Mouse (Mus musculus): ENCODE data around the gene Neurl2. TPM values are rescaled to one million over a fixed set of nuclear protein-coding genes. Genes with fewer than 3 reads are reported as not detected.

The Neurl2 gene
- total and polyA plus RNA-seq, 3 experiments, result 1.8 to 4.1 (median 2.1) TPM

DNA sequence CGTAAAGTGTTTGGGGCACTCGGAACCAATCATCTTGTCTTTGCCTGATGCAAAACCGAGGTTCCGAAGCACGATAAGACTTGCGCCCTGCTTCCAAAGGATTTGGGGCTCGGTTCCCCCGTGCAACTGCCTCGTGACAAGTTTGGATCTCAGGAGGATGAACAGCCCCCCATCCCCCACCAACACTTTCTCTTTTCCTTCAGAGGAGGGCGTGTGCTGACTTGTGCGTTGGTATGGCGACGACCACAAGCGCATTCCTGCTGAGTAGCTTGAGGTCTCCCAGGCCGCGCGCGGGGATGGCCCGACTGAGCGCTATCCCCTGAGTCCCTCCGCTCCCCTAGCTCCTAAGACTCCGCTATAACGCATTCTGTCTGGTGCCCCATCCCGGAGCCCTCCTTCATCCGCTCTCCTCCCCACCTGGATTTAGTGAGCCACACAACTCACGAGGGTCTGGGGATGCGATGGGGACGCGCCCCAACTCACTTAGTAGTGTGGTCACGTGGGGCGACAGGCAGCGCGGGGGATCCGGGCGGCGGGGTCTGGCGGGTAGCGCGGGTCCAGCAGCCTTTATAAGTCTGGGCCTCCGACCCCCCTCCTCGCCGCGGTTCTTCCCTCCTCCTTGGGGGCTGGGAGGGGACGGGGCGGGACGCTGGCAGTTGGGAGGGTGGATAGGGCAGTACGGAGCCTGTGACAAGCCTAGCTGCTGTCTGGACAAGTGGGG is 24.0 kb upstream of the Neurl2 start, which contains the start of gene Pltp:
TSS of gene Pltp (minus strand) at position 611 of the 721 bp plus-strand sequence.
- Histone ChIP-seq H3K4me2 (ENCODE audit: insufficient read depth, low read depth, poor library complexity, severe bottlenecking) (peak within 1 kb of the TSS; percentile 49), H3K9ac (ENCODE audit: insufficient read depth, low read depth) (0 out of 2 replicates have a peak within 1 kb of the TSS, but pooled peaks have one; percentile 7), H3K9me3 (replicated peaks; ENCODE audit: low read length) (no peaks in the 10 kb centered on the region), H3K4me1 (ENCODE audit: control insufficient read depth in 1 of 2, insufficient read depth in 2 of 2) (peaks cover 0 to 36% of the 10 kb centered on the region in 2 experiments; a peak in 3 of 4 replicates), H3K36me3 (replicated peaks in 1 of 2; ENCODE audit: control insufficient read depth in 1 of 2, insufficient read depth in 1 of 2, low read length in 1 of 2) (no peaks in the 10 kb centered on the region), H3K27me3 (replicated peaks) (peaks cover 19% of the 10 kb centered on the region), H3K4me3 (replicated peaks in 1 of 3; ENCODE audit: low read depth in 2 of 3, low read length in 2 of 3, poor library complexity in 1 of 3) (peak within 1 kb of the TSS; percentile 46 to 57 (median 47)), H3K79me2 (replicated peaks; ENCODE audit: control insufficient read depth, extremely low read depth, insufficient read depth, poor library complexity, severe bottlenecking) (no peaks in the 10 kb centered on the region), H3K27ac (ENCODE audit: insufficient read depth, low read depth) (no peak within 1 kb of the TSS)
- DNase-seq (ENCODE audit: extremely low read depth), result peak; percentile 59
- TF ChIP-seq MEF2A (IDR thresholded peaks at IDR 0.05; ENCODE audit: borderline replicate concordance, low read depth, low read length) (peak; percentile 55), CHD1 (IDR thresholded peaks at IDR 0.05; ENCODE audit: low read depth, low read length) (peak; percentile 98), MAX (IDR thresholded peaks at IDR 0.05; ENCODE audit: low read length) (peak; percentile 20; the same call in 1 of the 2 replicates), KAT2A (IDR thresholded peaks at IDR 0.05; ENCODE audit: insufficient replicate concordance, low read length) (no peak), SIN3A (IDR thresholded peaks at IDR 0.05; ENCODE audit: low read length) (peak; percentile 48; the same call in 1 of the 2 replicates), BHLHE40 (IDR thresholded peaks at IDR 0.05; ENCODE audit: low read depth, low read length) (peak; percentile 67), PAX5 (IDR thresholded peaks at IDR 0.05; ENCODE audit: low read length) (no peak), MAFK (IDR thresholded peaks at IDR 0.05; ENCODE audit: insufficient replicate concordance, low read length) (peak; percentile 30; the same call in 1 of the 2 replicates), USF1 (IDR thresholded peaks at IDR 0.05; ENCODE audit: low read depth, low read length) (peak; percentile 62), MXI1 (IDR thresholded peaks at IDR 0.05; ENCODE audit: low read depth, low read length) (peak; percentile 40), TBP (conservative IDR thresholded peaks at IDR 0.05; ENCODE audit: low read depth, low read length) (no peak), IRF4 (IDR thresholded peaks at IDR 0.05; ENCODE audit: low read depth, low read length) (peak; percentile 27; the same call in 1 of the 2 replicates), ZMIZ1 (IDR thresholded peaks at IDR 0.05; ENCODE audit: low read depth, low read length) (no peak), SMC3 (IDR thresholded peaks at IDR 0.05; ENCODE audit: low read depth, low read length) (no peak), GABPA (IDR thresholded peaks at IDR 0.05; ENCODE audit: insufficient replicate concordance, low read depth, low read length) (no peak), TCF12 (IDR thresholded peaks at IDR 0.05; ENCODE audit: low read depth, low read length) (peak; percentile 47; the same call in 1 of the 2 replicates), ETS1 (conservative IDR thresholded peaks at IDR 0.05; ENCODE audit: low read depth, low read length) (peak; percentile 46), POLR2AphosphoS2 (IDR thresholded peaks at IDR 0.05; ENCODE audit: low read depth, low read length) (no peak), CHD2 (IDR thresholded peaks at IDR 0.05; ENCODE audit: low read length) (peak; percentile 75), EP300 (IDR thresholded peaks at IDR 0.05; ENCODE audit: low read length) (peak; percentile 16; the same call in 1 of the 2 replicates)
- in situ Hi-C loops (cut with MboI; ENCODE audit: low pct_ligation_motif_present, low pct_unique_long_range_greater_than_20kb, low sequenced_read_pairs), result no loop called here
- dilution Hi-C loops (cut with MboI; ENCODE audit: extremely low pct_ligation_motif_present, extremely low pct_unique_long_range_greater_than_20kb, low sequenced_read_pairs), result no loop called here
